Mouse (Mus musculus): Measurements from ENCODE around the gene Lars2.
"Not testable (repeated sequence)": the region's sequence is repeated elsewhere in the genome, so short reads cannot be mapped to it uniquely, and the experiment has no call there.

Gene Lars2

DNA sequence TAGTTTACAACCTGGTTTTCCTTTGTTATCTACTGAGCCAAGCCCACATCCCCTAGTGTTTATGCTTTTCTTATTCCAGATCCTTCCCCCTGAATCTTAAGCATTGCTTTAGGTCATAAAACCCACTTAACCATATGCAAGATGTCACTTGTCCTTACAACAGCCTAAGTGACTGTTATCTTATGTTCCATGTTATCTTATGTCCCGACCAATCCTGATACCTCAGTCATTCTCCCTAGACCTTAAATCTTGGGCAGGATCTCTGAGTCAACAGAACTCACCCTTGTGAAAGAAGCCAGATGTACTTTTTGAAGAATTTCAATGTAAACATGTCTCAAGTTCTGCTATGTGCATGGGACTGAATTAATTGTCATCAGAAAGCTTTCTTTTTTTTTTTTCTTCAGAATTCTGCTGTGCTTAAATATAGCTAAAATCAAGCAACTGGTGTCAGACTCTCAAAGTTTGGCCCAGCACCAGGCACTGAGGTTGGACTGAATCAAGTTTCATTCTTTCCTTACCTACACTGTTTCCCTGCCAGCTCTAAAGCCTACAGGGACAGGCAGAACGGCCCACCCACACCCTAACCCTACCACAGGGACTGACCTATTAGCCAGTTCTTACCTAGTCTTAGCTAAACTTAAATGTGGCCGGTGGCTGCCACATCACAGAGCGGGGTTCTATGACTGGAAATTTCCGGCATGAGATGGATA is 24.6 kb downstream of the Lars2 start:
- DNase-seq (ENCODE audit: low spot score), result no peak

GRCm38 (mm10) chr9:123394856-123395255 is 28.1 kb downstream of the Lars2 start:
- no peak for DNase-seq (ENCODE audit: low spot score)

DNA sequence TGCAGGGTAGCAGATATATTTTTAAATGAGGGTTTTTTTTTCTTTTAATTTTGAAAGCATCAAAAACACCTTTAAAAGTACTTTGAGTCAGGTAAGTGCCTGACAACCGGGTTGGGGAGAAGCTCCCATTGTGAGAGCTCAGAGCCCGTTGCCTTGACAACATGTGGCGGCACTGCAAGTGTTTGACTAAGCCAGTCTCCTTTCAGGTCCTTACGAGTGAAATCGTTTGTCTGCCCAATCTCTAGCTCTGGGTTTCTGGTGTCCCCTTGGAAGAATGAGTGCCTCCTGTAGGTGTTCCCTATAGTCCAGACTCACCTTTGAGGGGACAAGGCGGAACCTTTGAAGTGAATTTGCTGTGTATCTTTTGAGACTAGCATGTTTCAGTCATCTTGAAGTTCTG is 31.0 kb downstream of the Lars2 start:
- DNase-seq (ENCODE audit: low spot score), result no peak

GRCm38 (mm10) chr9:123402215-123402614 is 35.5 kb downstream of the Lars2 start:
- no peak for DNase-seq (ENCODE audit: low spot score)

DNA sequence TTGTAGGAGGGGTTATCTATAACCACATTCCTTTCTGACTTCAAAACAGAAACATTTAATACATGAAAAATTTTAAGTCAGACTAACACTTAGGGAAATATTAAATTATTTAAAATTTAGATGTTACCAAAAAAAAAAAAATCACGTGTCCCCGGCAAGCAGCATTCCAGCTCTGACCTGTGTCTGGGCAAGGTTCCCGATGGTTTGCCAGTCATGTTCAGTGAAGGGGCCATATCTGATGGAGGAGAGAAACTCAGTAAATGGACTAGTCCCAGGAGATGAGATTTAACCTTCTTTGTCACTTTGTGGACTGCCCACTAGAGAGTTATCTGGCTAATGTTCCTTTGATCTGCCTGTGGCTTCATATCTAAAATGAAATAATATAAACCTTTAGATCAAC is 36.3 kb downstream of the Lars2 start:
- DNase-seq (ENCODE audit: low spot score), result no peak

GRCm38 (mm10) chr9:123405231-123405630 is 38.5 kb downstream of the Lars2 start:
- no peak for DNase-seq (ENCODE audit: low spot score)

GRCm38 (mm10) chr9:123408771-123409170 is 42.0 kb downstream of the Lars2 start:
- no peak for DNase-seq (ENCODE audit: low spot score)

DNA sequence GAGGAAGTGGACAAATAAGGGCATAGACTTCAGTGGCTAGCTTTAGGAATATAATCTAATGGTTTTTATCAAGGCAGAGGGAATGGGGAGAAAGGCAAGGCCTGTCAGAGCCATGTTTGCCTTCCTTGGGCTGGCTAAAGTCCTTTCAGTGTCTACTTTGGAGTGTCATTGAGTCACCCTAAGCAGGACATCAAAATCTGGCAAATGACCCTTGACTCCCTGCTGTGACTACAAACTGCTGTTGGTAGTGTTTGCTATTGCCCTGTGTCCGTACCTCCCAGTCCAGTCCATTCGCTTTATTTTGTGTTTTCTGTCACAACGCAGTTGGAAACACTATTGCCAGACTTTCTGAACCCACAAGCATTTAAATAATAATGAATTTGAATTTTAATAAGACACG is 63.1 kb downstream of the Lars2 start:
- no peak for DNase-seq (ENCODE audit: low spot score)

DNA sequence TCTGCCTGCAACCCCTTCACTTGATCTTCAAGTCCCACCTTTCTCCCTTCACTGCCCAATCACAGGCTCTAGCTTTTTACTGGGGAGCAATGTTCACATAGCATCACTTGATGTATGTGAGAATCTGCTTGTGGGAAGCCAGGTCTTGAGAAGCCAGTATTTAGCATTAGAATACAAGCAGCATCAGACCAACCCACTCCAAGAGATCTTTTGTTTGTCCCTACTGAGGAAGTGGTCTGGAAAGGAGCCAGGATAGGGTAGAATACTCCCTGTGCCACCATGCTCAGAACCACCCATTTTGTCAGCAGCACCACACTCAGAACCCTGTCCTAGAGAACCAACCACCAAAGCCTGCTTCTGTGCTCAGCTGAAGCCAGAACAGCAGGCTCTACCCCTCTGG is 64.2 kb downstream of the Lars2 start:
- no peak for DNase-seq (ENCODE audit: low spot score)

- no peak for DNase-seq (ENCODE audit: low spot score)
Observed at GRCm38 (mm10) chr9:123438223-123438622, 71.5 kb downstream of the Lars2 start.

DNA sequence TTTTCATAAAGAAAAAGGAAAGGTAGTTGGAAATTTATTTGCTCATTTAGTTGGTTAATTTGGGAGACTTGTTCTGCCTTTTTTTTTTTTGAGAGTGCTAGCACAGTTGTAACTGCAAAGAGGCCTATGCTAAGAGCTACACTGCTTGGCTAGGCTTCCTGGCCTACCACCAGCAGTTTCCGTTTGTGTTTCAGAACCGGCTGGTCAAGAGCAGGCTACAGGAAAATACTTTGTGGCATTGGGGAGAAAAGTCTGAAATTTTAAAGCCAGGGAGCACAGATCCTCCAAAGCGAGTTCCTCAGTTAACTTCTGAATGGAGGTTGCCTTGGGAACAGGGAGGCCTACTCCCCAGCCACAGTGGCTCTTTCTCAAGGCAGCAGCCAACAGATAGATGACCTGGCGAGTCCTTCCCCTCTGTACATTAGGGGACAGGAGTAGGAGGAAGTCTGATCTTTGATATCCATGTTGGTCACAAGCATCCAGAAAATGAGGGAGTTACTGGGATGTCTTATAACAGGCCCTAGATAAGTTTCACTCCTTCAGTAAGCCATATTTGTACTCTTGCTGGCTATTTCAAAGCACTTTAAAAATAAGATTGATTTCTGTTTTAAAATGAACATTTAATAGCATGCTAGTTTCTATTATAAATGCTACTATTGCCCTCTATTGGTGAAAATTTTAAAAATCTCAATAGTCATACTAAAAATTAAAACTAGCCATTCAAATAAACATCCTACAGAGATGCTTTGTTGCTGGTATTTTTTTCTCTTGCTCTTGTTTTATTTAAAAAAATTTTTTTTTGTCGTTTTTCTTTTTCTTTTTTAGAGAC is 73.7 kb downstream of the Lars2 start:
- DNase-seq (ENCODE audit: low spot score), result no peak

DNA sequence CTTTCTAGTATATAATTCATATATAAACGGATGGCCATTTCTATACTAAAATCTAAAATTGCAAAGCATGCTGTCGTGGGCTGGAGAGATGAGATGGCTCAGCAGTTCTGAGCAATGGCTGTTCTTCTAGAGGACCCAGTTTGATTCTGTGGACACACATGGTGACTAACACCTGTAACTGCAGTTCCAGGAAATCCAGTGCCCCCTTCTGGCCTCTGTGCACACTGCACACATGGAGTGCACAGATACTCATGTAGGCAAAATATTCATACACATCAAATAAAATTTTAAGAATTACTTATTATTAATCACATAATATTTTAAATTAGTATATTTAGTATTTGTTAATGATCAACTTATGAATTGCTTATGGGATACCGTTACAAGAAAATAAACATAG is 80.4 kb downstream of the Lars2 start:
- not testable (repeated sequence) for DNase-seq (ENCODE audit: low spot score)

- no peak for DNase-seq (ENCODE audit: low spot score)
Observed at GRCm38 (mm10) chr9:123448594-123448993, 81.9 kb downstream of the Lars2 start.

DNA sequence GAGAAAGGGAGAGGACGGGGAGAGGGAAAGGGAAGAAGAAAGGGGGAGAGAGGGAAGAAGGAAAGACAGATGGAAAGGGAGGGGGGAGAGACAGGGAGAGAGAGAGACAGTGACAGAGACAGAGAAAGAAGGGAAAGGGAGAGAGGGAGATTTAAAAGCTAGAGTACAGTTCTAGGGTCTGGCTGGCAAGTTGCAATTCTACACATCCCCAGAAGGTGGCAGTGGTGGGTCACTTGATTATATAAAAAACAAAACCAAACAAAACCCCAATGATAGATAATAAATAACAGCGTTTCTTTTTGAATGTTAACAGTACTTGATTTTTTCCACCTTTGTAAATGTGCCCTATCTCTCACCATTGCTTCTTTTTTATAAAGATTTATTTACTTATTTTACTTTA is 83.4 kb downstream of the Lars2 start:
- peak; percentile 75 for DNase-seq (ENCODE audit: low spot score)

DNA sequence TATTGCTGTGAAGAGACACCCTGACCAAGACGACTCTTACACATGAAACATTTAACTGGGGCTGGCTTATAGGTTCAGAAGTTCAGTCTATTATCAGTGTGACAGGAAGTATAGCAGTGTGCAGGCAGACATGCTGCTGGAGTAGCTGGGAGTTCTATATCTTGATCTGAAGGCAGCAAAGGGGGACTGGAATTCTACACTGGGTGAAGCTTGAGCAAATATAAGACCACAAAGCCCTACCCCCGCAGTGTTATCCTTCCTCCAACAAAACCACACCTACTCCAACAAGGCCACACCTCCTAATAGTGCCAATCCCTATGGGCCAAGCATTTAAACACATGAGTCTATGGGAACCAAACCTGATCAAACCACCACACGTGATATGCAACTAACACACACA is 85.0 kb downstream of the Lars2 start:
- no peak for DNase-seq (ENCODE audit: low spot score)

DNA sequence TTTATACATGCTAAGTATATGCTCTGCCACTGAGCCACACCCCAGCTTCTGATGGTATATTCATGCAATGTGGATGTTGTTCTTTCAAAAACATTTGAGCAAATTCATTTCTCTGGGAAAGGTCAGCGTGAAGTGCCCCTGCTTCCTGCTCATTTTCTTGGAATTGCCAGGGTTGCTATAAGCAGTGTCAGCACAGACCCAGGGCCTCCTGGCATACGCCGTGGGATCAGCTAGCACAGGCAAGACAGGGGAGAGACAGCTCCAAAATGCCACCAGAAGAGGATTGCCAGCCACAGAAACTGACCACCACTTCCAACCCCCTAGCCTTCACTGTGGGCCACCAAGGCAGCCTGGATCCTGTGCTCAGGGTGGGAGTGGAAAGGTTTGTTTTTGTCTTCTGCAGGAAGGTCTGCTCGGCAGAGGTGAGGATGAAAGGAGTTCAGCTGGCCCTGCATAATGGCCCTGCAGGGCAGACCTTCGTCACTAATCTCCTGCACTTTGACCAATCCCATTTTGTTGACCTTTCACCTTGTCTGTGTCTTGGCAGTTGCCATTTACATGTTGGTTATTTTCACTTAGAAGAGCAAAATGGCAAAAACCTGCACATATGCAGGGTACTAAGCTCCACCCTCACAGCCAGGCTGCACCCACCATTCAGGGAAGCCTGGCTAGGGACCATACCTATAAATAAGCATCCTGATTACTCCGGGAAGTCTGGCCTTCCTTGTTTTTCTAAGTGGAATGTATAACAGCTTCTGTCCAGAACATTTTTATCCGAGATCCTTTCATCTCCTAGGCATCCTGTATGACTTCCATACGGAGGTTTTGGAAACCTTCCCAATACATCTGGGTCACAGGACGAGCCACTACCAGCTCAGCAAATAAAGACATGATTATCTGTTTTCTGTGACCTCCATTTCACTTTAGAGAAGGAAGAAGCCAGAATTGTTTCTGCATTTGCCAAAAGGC is 90.2 kb downstream of the Lars2 start:
- no peak for DNase-seq (ENCODE audit: low spot score)

- DNase-seq (ENCODE audit: low spot score), result no peak
Observed at GRCm38 (mm10) chr9:123457603-123458002, 90.9 kb downstream of the Lars2 start.

GRCm38 (mm10) chr9:123467141-123467620 is 100.5 kb downstream of the Lars2 start:
- no peak for DNase-seq (ENCODE audit: low spot score)

- no peak for DNase-seq (ENCODE audit: low spot score)
Observed at GRCm38 (mm10) chr9:123468406-123469085, 101.8 kb downstream of the Lars2 start.

GRCm38 (mm10) chr9:123469087-123469486 is 102.4 kb downstream of the Lars2 start:
- no peak for DNase-seq (ENCODE audit: low spot score)

GRCm38 (mm10) chr9:123473377-123473776 is 106.7 kb downstream of the Lars2 start:
- DNase-seq (ENCODE audit: low spot score), result no peak

DNA sequence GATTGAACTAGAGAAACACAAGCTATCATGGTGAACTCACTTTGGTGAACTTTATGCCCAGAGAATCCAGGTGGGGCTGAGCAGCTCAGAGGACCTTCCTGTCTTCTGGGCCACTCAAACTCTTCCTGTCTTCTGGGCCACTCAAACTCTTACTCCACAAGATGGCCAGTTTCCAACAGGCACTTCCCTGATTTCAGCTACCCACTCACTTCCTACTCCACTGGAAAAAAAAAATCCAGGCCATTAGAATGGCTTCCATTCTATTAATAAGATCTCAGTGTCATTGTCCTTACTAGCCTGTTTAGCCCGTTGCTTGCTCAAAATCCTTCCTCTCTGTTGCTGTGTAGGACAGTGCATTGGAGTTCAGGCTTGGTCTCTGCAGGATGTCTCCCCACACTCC is 108.8 kb downstream of the Lars2 start:
- DNase-seq (ENCODE audit: low spot score), result no peak

Data from testis, postnatal 10 days (tissue).